Mouse (Mus musculus) lung, postnatal 0 days (tissue): ENCODE data around the gene Gm17018. TPM values are rescaled to one million over a fixed set of nuclear protein-coding genes. Genes with fewer than 3 reads are reported as not detected.

Source experiments
- ATAC-seq: fragments of 200-750 bp; cut with Nextera tagmentation; 2 replicates; pipeline ENCODE4 v1.8.0; 2017; ENCODE audit warnings: moderate library complexity
- DNase-seq: peaks from one replicate; pipeline ENCODE4 v3.0.0-alpha.2; 2016; ENCODE audit warnings: low spot score
- H3K27ac ChIP-seq: fragments of 300-500 bp; sonication (generic); 2 replicates; pipeline ENCODE4 v1.5.1; 2014; ENCODE audit warnings: antibody characterized with exemption, mild to moderate bottlenecking, low read length, mixed read lengths
- H3K27me3 ChIP-seq: fragments of 300-500 bp; sonication (generic); replicated peaks from 2 replicates; pipeline ENCODE4 v1.6.1; 2014; ENCODE audit warnings: low read length, mixed read lengths; ENCODE audit not compliant: insufficient read depth
- H3K36me3 ChIP-seq: fragments of 300-500 bp; sonication (generic); 2 replicates; pipeline ENCODE4 v1.6.1; 2014; ENCODE audit warnings: low read length, mixed read lengths; ENCODE audit not compliant: insufficient read depth
- H3K4me1 ChIP-seq: fragments of 300-500 bp; sonication (generic); 2 replicates; pipeline ENCODE4 v1.6.1; 2014; ENCODE audit warnings: antibody characterized with exemption, low read depth, low read length, mixed read lengths; ENCODE audit not compliant: insufficient read depth
- H3K4me2 ChIP-seq: fragments of 300-500 bp; sonication (generic); replicated peaks from 2 replicates; pipeline ENCODE4 v1.6.1; 2014; ENCODE audit warnings: low read depth, mild to moderate bottlenecking, low read length, moderate library complexity, mixed read lengths
- H3K4me3 ChIP-seq: fragments of 300-500 bp; sonication (generic); 2 replicates; pipeline ENCODE4 v1.5.1; 2014; ENCODE audit warnings: low read depth, low read length
- H3K9ac ChIP-seq: fragments of 300-500 bp; sonication (generic); replicated peaks from 2 replicates; pipeline ENCODE4 v1.6.1; 2014; ENCODE audit warnings: low read depth, mild to moderate bottlenecking
- H3K9me3 ChIP-seq: fragments of 300-500 bp; sonication (generic); 2 replicates; pipeline ENCODE4 v1.6.1; 2016; ENCODE audit warnings: low read length, mixed read lengths
- CTCF ChIP-seq: IDR thresholded peaks from 2 replicates; pipeline ENCODE4 v1.5.1; 2016; ENCODE audit warnings: antibody characterized with exemption, mild to moderate bottlenecking
- EP300 ChIP-seq: IDR thresholded peaks from 2 replicates; pipeline ENCODE4 v1.6.1; 2016; ENCODE audit warnings: antibody characterized with exemption, mild to moderate bottlenecking, control low read depth
- WGBS: fragments of 180-500 bp; shearing (Covaris S2); extraction: QIAGEN DNeasy Blood & Tissue Kit; methylation state at CpG from one replicate; pipeline ENCODE4 v1.1.7; 2014; 5-methylcytosine and 5-hydroxymethylcytosine counted together
- polyA plus RNA-seq: library from polyadenylated mRNA; unstranded; fragments of >200 nt; fragmentation: Nextera tagmentation; extraction: Ambion mirVana; gene quantifications from 2 replicates; pipeline ENCODE4 v1.2.1, GENCODE M21; 2015

Gene Gm17018
- polyA plus RNA-seq, 1 experiment from 2014 or later, result 40.1 TPM

- Histone ChIP-seq H3K27ac (no peak overlapping the region), H3K27me3 (no peaks in the 10 kb centered on the region), H3K9ac (no peak overlapping the region), H3K9me3 (no peaks in the 10 kb centered on the region), H3K4me1 (no peaks in the 10 kb centered on the region), H3K4me2 (no peak overlapping the region), H3K36me3 (no peaks in the 10 kb centered on the region), H3K4me3 (no peak overlapping the region)
- WGBS, result 70% methylated on average over 5 of the region's 5 CpGs
- DNase-seq (no peak), ATAC-seq (no peak)
- TF ChIP-seq EP300, result no peak
- no peak for TF ChIP-seq CTCF
Measured at GRCm38 (mm10) chr19:45602606-45603005, 42.2 kb downstream of the Gm17018 start.

GRCm38 (mm10) chr19:45606701-45607100 lies 46.3 kb downstream of the Gm17018 start:
- TF ChIP-seq EP300 (no peak), CTCF (no peak)
- DNase-seq, result no peak
- no peak overlapping the region for H3K4me3 ChIP-seq
- no peaks in the 10 kb centered on the region for H3K4me1 ChIP-seq
- H3K4me2 ChIP-seq, result no peak overlapping the region
- WGBS, result 90% methylated on average over 4 of the region's 4 CpGs
- no peak overlapping the region for H3K27ac ChIP-seq
- H3K9ac ChIP-seq, result no peak overlapping the region
- no peak for ATAC-seq
- H3K36me3 ChIP-seq, result no peaks in the 10 kb centered on the region
- no peaks in the 10 kb centered on the region for H3K9me3 ChIP-seq
- no peaks in the 10 kb centered on the region for H3K27me3 ChIP-seq

- Histone ChIP-seq H3K27ac (no peak overlapping the region), H3K9me3 (no peaks in the 10 kb centered on the region), H3K4me3 (no peak overlapping the region), H3K4me2 (no peak overlapping the region), H3K27me3 (no peaks in the 10 kb centered on the region), H3K4me1 (no peaks in the 10 kb centered on the region), H3K36me3 (no peaks in the 10 kb centered on the region), H3K9ac (no peak overlapping the region)
- WGBS, result 61% methylated on average over 7 of the region's 7 CpGs
- TF ChIP-seq CTCF, result no peak
- TF ChIP-seq EP300, result no peak
- DNase-seq (no peak), ATAC-seq (no peak)
Measured at GRCm38 (mm10) chr19:45607479-45607878, 47.1 kb downstream of the Gm17018 start.

- 88% methylated on average over 13 of the region's 13 CpGs for WGBS
- no peaks in the 10 kb centered on the region for H3K4me1 ChIP-seq
- no peak for TF ChIP-seq EP300
- no peak for TF ChIP-seq CTCF
Measured at GRCm38 (mm10) chr19:45608648-45609339, 48.4 kb downstream of the Gm17018 start.

GRCm38 (mm10) chr19:45610823-45611222 lies 50.4 kb downstream of the Gm17018 start:
- WGBS, result 86% methylated on average over 5 of the region's 5 CpGs
- Histone ChIP-seq H3K27ac (no peak overlapping the region), H3K4me1 (0 out of 2 replicates have a peak, but pooled peaks cover 7% of the 10 kb centered on the region), H3K27me3 (no peaks in the 10 kb centered on the region), H3K36me3 (no peaks in the 10 kb centered on the region), H3K9ac (no peak overlapping the region), H3K9me3 (no peaks in the 10 kb centered on the region), H3K4me3 (no peak overlapping the region), H3K4me2 (no peak overlapping the region)
- ATAC-seq, result no peak
- TF ChIP-seq EP300 (no peak), CTCF (no peak)
- no peak for DNase-seq

More at GRCm38 (mm10) chr19:45608648-45609339, 48.4 kb downstream of the Gm17018 start:
- Histone ChIP-seq H3K9me3 (no peaks in the 10 kb centered on the region), H3K36me3 (no peaks in the 10 kb centered on the region), H3K27me3 (no peaks in the 10 kb centered on the region), H3K9ac (no peak overlapping the region), H3K27ac (no peak overlapping the region), H3K4me3 (no peak overlapping the region), H3K4me2 (no peak overlapping the region)
- DNase-seq, result no peak
- ATAC-seq, result no peak

- no peak overlapping the region for H3K4me2 ChIP-seq
- H3K4me3 ChIP-seq, result no peak overlapping the region
- H3K4me1 ChIP-seq, result peaks cover 7% of the 10 kb centered on the region; the same call in 1 of the 2 replicates
- TF ChIP-seq EP300 (no peak), CTCF (no peak)
- 71% methylated on average over 8 of the region's 8 CpGs for WGBS
- H3K9me3 ChIP-seq, result no peaks in the 10 kb centered on the region
- no peak overlapping the region for H3K27ac ChIP-seq
- ATAC-seq (no peak), DNase-seq (no peak)
- H3K9ac ChIP-seq, result no peak overlapping the region
- no peaks in the 10 kb centered on the region for H3K36me3 ChIP-seq
- no peaks in the 10 kb centered on the region for H3K27me3 ChIP-seq
Measured at GRCm38 (mm10) chr19:45614375-45614774, 54.0 kb downstream of the Gm17018 start.
